Mouse (Mus musculus) hindbrain, embryonic 11.5 days (tissue): ENCODE results near the gene Gm49358. TPM values are rescaled to one million over a fixed set of nuclear protein-coding genes. Genes with fewer than 3 reads are reported as not detected.

Experiments used
- ATAC-seq: fragments of 200-750 bp; cut with Nextera tagmentation; 2 replicates; pipeline ENCODE4 v1.8.0; 2017; ENCODE audit warnings: mild to moderate bottlenecking, moderate TSS enrichment, moderate library complexity; ENCODE audit not compliant: low FRiP score
- DNase-seq: peaks from one replicate; pipeline ENCODE4 v3.0.0-alpha.2; 2015; ENCODE audit warnings: low spot score
- H3K27ac ChIP-seq: fragments of 300-500 bp; sonication (generic); 2 replicates; pipeline ENCODE4 v1.5.1; 2014; ENCODE audit warnings: mild to moderate bottlenecking, low read depth, low read length
- H3K27me3 ChIP-seq: fragments of 300-500 bp; sonication (generic); 2 replicates; pipeline ENCODE4 v1.6.1; 2014; ENCODE audit warnings: mild to moderate bottlenecking, low read length, moderate library complexity, mixed read lengths; ENCODE audit not compliant: control insufficient read depth, insufficient read depth
- H3K36me3 ChIP-seq: fragments of 300-500 bp; sonication (generic); 2 replicates; pipeline ENCODE4 v1.6.1; 2014; ENCODE audit warnings: mild to moderate bottlenecking, low read length, moderate library complexity, mixed read lengths; ENCODE audit not compliant: control insufficient read depth, insufficient read depth
- H3K4me1 ChIP-seq: fragments of 300-500 bp; sonication (generic); replicated peaks from 2 replicates; pipeline ENCODE4 v1.6.1; 2014; ENCODE audit warnings: low read length, mixed read lengths; ENCODE audit not compliant: control insufficient read depth, insufficient read depth
- H3K4me2 ChIP-seq: fragments of 300-500 bp; sonication (generic); replicated peaks from 2 replicates; pipeline ENCODE4 v1.6.1; 2014; ENCODE audit warnings: mild to moderate bottlenecking, low read depth, low read length
- H3K4me3 ChIP-seq: fragments of 300-500 bp; sonication (generic); 2 replicates; pipeline ENCODE4 v1.5.1; 2014; ENCODE audit warnings: low read depth, low read length
- H3K9ac ChIP-seq: fragments of 300-500 bp; sonication (generic); 2 replicates; pipeline ENCODE4 v1.6.1; 2014; ENCODE audit warnings: low read depth, low read length
- H3K9me3 ChIP-seq: fragments of 300-500 bp; sonication (generic); 2 replicates; pipeline ENCODE4 v1.6.1; 2016; ENCODE audit warnings: low read length; ENCODE audit not compliant: control insufficient read depth
- WGBS: fragments of 180-500 bp; shearing (Covaris S2); extraction: QIAGEN DNeasy Blood & Tissue Kit; methylation state at CpG from one replicate; pipeline ENCODE4 v1.1.7; 2014; 5-methylcytosine and 5-hydroxymethylcytosine counted together
- polyA plus RNA-seq: library from polyadenylated mRNA; unstranded; fragments of >200 nt; fragmentation: Nextera tagmentation; extraction: Ambion mirVana; gene quantifications from 2 replicates; pipeline ENCODE4 v1.2.1, GENCODE M21; 2014

Gm49358 gene
- polyA plus RNA-seq, 1 experiment from 2014 or later: not detected

GRCm38 (mm10) chr10:86794196-86794595 is 30.4 kb downstream of the Gm49358 start:
- 85% methylated on average over 4 of the region's 4 CpGs for WGBS
- ATAC-seq: no peak

GRCm38 (mm10) chr10:86794794-86795535 is 31.2 kb downstream of the Gm49358 start:
- 93% methylated on average over 9 of the region's 9 CpGs for WGBS
- Histone ChIP-seq H3K9me3 (no peaks in the 10 kb centered on the region), H3K27me3 (no peaks in the 10 kb centered on the region), H3K27ac (no peak overlapping the region), H3K9ac (no peak overlapping the region), H3K36me3 (no peaks in the 10 kb centered on the region), H3K4me3 (no peak overlapping the region), H3K4me1 (no peaks in the 10 kb centered on the region), H3K4me2 (no peak overlapping the region)
- ATAC-seq (no peak), DNase-seq (no peak)

More at GRCm38 (mm10) chr10:86794196-86794595, 30.4 kb downstream of the Gm49358 start:
- Histone ChIP-seq H3K36me3 (no peaks in the 10 kb centered on the region), H3K27me3 (no peaks in the 10 kb centered on the region), H3K9me3 (no peaks in the 10 kb centered on the region), H3K4me1 (no peaks in the 10 kb centered on the region), H3K4me2 (no peak overlapping the region), H3K27ac (no peak overlapping the region), H3K9ac (no peak overlapping the region), H3K4me3 (no peak overlapping the region)
- DNase-seq: no peak

GRCm38 (mm10) chr10:86796073-86796741 is 32.4 kb downstream of the Gm49358 start:
- Histone ChIP-seq H3K27me3 (no peaks in the 10 kb centered on the region), H3K4me2 (no peak overlapping the region), H3K9me3 (no peaks in the 10 kb centered on the region), H3K9ac (no peak overlapping the region), H3K4me1 (no peaks in the 10 kb centered on the region), H3K27ac (no peak overlapping the region), H3K4me3 (no peak overlapping the region), H3K36me3 (no peaks in the 10 kb centered on the region)
- DNase-seq (no peak), ATAC-seq (no peak)
- WGBS: 95% methylated on average over 5 of the region's 5 CpGs

- Histone ChIP-seq H3K27ac (no peak overlapping the region), H3K36me3 (no peaks in the 10 kb centered on the region)
These were observed 43.6 kb downstream of the Gm49358 start for GRCm38 (mm10) chr10:86807362-86807761.

GRCm38 (mm10) chr10:86808013-86808758 is 44.4 kb downstream of the Gm49358 start:
- no peaks in the 10 kb centered on the region for H3K9me3 ChIP-seq
- H3K4me3 ChIP-seq: no peak overlapping the region
- DNase-seq (no peak), ATAC-seq (no peak)
- no peaks in the 10 kb centered on the region for H3K4me1 ChIP-seq
- H3K4me2 ChIP-seq: no peak overlapping the region
- no peak overlapping the region for H3K27ac ChIP-seq
- H3K9ac ChIP-seq: no peak overlapping the region
- no peaks in the 10 kb centered on the region for H3K27me3 ChIP-seq
- WGBS: 80% methylated on average over 15 of the region's 15 CpGs
- no peaks in the 10 kb centered on the region for H3K36me3 ChIP-seq

More at GRCm38 (mm10) chr10:86807362-86807761, 43.6 kb downstream of the Gm49358 start:
- no peak overlapping the region for H3K9ac ChIP-seq
- H3K4me2 ChIP-seq: no peak overlapping the region
- no peaks in the 10 kb centered on the region for H3K27me3 ChIP-seq
- no peak overlapping the region for H3K4me3 ChIP-seq
- ATAC-seq (no peak), DNase-seq (no peak)
- H3K9me3 ChIP-seq: no peaks in the 10 kb centered on the region
- no peaks in the 10 kb centered on the region for H3K4me1 ChIP-seq
- 86% methylated on average over 1 of the region's 1 CpGs for WGBS

- Histone ChIP-seq H3K4me1 (no peaks in the 10 kb centered on the region), H3K4me3 (no peak overlapping the region), H3K27me3 (no peaks in the 10 kb centered on the region), H3K4me2 (no peak overlapping the region), H3K27ac (no peak overlapping the region), H3K9ac (no peak overlapping the region), H3K36me3 (no peaks in the 10 kb centered on the region), H3K9me3 (no peaks in the 10 kb centered on the region)
- WGBS: 85% methylated on average over 9 of the region's 9 CpGs
- DNase-seq (no peak), ATAC-seq (no peak)
These were observed 46.2 kb downstream of the Gm49358 start for GRCm38 (mm10) chr10:86810000-86810399.

GRCm38 (mm10) chr10:86810612-86811011 is 46.8 kb downstream of the Gm49358 start:
- 91% methylated on average over 5 of the region's 5 CpGs for WGBS
- Histone ChIP-seq H3K9ac (no peak overlapping the region), H3K4me1 (no peaks in the 10 kb centered on the region), H3K36me3 (no peaks in the 10 kb centered on the region), H3K4me3 (no peak overlapping the region), H3K9me3 (no peaks in the 10 kb centered on the region), H3K4me2 (no peak overlapping the region), H3K27ac (no peak overlapping the region), H3K27me3 (no peaks in the 10 kb centered on the region)
- no peak for DNase-seq
- ATAC-seq: no peak

GRCm38 (mm10) chr10:86814292-86815131 is 50.7 kb downstream of the Gm49358 start:
- no peak overlapping the region for H3K27ac ChIP-seq
- H3K9ac ChIP-seq: no peak overlapping the region

More at GRCm38 (mm10) chr10:86814292-86815131, 50.7 kb downstream of the Gm49358 start:
- Histone ChIP-seq H3K27me3 (no peaks in the 10 kb centered on the region), H3K4me1 (peaks cover 3% of the 10 kb centered on the region; the same call in 1 of the 2 replicates), H3K36me3 (no peaks in the 10 kb centered on the region), H3K9me3 (no peaks in the 10 kb centered on the region), H3K4me3 (no peak overlapping the region), H3K4me2 (no peak overlapping the region)
- ATAC-seq (no peak), DNase-seq (no peak)
- WGBS: 81% methylated on average over 19 of the region's 19 CpGs
